Mouse (Mus musculus): ENCODE data around the gene Tmem33. TPM values are rescaled to one million over a fixed set of nuclear protein-coding genes. Genes with fewer than 3 reads are reported as not detected.

Tmem33 gene
- total RNA-seq, 2 experiments from 2014 or later = 48.8 to 85.7 TPM

- no peak for ATAC-seq (replicated peaks; ENCODE audit: poor library complexity, severe bottlenecking)
Observed at GRCm38 (mm10) chr5:67252261-67252660, 8.1 kb upstream of the Tmem33 start.

- ATAC-seq (replicated peaks; ENCODE audit: poor library complexity, severe bottlenecking) = no peak
Observed at GRCm38 (mm10) chr5:67255664-67256063, 4.7 kb upstream of the Tmem33 start.

- ATAC-seq (replicated peaks; ENCODE audit: poor library complexity, severe bottlenecking) = no peak
Observed at GRCm38 (mm10) chr5:67258473-67258872, 1.9 kb upstream of the Tmem33 start.

GRCm38 (mm10) chr5:67260159-67260530 lies 220 bp upstream of the Tmem33 start:
- no peak for ATAC-seq (replicated peaks; ENCODE audit: poor library complexity, severe bottlenecking)

GRCm38 (mm10) chr5:67262964-67263363 lies 2.6 kb downstream of the Tmem33 start:
- ATAC-seq (replicated peaks; ENCODE audit: poor library complexity, severe bottlenecking) = no peak

GRCm38 (mm10) chr5:67266106-67266505 lies 5.7 kb downstream of the Tmem33 start:
- no peak for ATAC-seq (replicated peaks; ENCODE audit: poor library complexity, severe bottlenecking)

- no peak for ATAC-seq (replicated peaks; ENCODE audit: poor library complexity, severe bottlenecking)
Observed at GRCm38 (mm10) chr5:67269309-67269708, 8.9 kb downstream of the Tmem33 start.

- no peak for ATAC-seq (replicated peaks; ENCODE audit: poor library complexity, severe bottlenecking)
Observed at GRCm38 (mm10) chr5:67279407-67279806, 19.0 kb downstream of the Tmem33 start.

- ATAC-seq (replicated peaks; ENCODE audit: poor library complexity, severe bottlenecking) = no peak
Observed at GRCm38 (mm10) chr5:67279840-67280239, 19.5 kb downstream of the Tmem33 start.

- ATAC-seq (replicated peaks; ENCODE audit: poor library complexity, severe bottlenecking) = no peak
Observed at GRCm38 (mm10) chr5:67280400-67280799, 20.0 kb downstream of the Tmem33 start.

GRCm38 (mm10) chr5:67295029-67295428 lies 34.7 kb downstream of the Tmem33 start:
- ATAC-seq (replicated peaks; ENCODE audit: poor library complexity, severe bottlenecking) = no peak

GRCm38 (mm10) chr5:67295682-67296081 lies 35.3 kb downstream of the Tmem33 start:
- ATAC-seq (replicated peaks; ENCODE audit: poor library complexity, severe bottlenecking) = peak; percentile 34

- ATAC-seq (replicated peaks; ENCODE audit: poor library complexity, severe bottlenecking) = no peak
Observed at GRCm38 (mm10) chr5:67296171-67296570, 35.8 kb downstream of the Tmem33 start.

GRCm38 (mm10) chr5:67297026-67297813 lies 36.9 kb downstream of the Tmem33 start:
- peak; percentile 69 for ATAC-seq (replicated peaks; ENCODE audit: poor library complexity, severe bottlenecking)

- no peak for ATAC-seq (replicated peaks; ENCODE audit: poor library complexity, severe bottlenecking)
Observed at GRCm38 (mm10) chr5:67299847-67300412, 39.6 kb downstream of the Tmem33 start.

- ATAC-seq (replicated peaks; ENCODE audit: poor library complexity, severe bottlenecking) = no peak
Observed at GRCm38 (mm10) chr5:67300926-67301597, 40.7 kb downstream of the Tmem33 start.

- ATAC-seq (replicated peaks; ENCODE audit: poor library complexity, severe bottlenecking) = peak; percentile 39
Observed at GRCm38 (mm10) chr5:67301722-67302331, 41.5 kb downstream of the Tmem33 start.

GRCm38 (mm10) chr5:67303816-67304215 lies 43.5 kb downstream of the Tmem33 start:
- ATAC-seq (replicated peaks; ENCODE audit: poor library complexity, severe bottlenecking) = no peak

GRCm38 (mm10) chr5:67306698-67307521 lies 46.5 kb downstream of the Tmem33 start, which contains the start of gene Slc30a9:
Slc30a9 (plus strand) TSS chr5:67306955.
- ATAC-seq (replicated peaks; ENCODE audit: poor library complexity, severe bottlenecking) = peak; percentile 93

- ATAC-seq (replicated peaks; ENCODE audit: poor library complexity, severe bottlenecking) = no peak
Observed at GRCm38 (mm10) chr5:67307659-67308222, 47.4 kb downstream of the Tmem33 start.

Measured in granulocyte monocyte progenitor cell, adult 5-6 weeks (primary cell).